Mouse (Mus musculus): ENCODE measurements around the gene Mad2l2.

Gene Mad2l2

DNA sequence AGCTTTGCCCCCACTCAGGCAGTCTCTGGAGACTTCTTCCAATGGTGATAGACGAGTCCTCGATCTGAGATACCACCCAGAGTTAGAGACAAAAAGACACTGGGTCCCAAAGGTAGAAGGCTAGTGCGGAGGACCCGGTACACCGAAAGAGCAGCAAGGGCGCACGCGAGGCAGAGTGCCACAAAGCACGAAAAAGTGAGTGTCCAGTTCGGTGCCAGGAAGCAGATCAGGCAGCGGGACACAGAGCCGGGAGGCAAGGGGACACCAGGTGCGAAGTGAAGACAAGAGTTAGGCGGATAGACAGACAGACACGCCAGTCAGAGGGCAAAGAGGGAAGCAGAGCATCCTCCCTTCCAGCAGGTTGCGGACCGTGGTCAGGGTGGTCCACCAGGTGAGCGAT, at the start of gene Mad2l2:
Mad2l2 (plus strand) TSS at position 252 of the 400 bp plus-strand sequence.
- Histone ChIP-seq H3K4me3 (replicated peaks; ENCODE audit: low read length) (peak within 1 kb of the TSS; percentile 83), H3K9me3 (ENCODE audit: low read length) (no peaks in the 10 kb centered on the region), H3K36me3 (ENCODE audit: insufficient read depth, low read length) (no peaks in the 10 kb centered on the region), H3K27me3 (ENCODE audit: insufficient read depth, low read length) (peaks cover 78% of the 10 kb centered on the region), H3K4me1 (replicated peaks; ENCODE audit: low read depth, low read length) (peaks cover 18% of the 10 kb centered on the region)
- TF ChIP-seq POU5F1 (IDR thresholded peaks at IDR 0.05; ENCODE audit: borderline replicate concordance, low read length), result no peak
- no peak for TF ChIP-seq NANOG (IDR thresholded peaks at IDR 0.05; ENCODE audit: borderline replicate concordance, low read length)
- no peak for TF ChIP-seq CTCF (conservative IDR thresholded peaks at IDR 0.05; ENCODE audit: low read length)

DNA sequence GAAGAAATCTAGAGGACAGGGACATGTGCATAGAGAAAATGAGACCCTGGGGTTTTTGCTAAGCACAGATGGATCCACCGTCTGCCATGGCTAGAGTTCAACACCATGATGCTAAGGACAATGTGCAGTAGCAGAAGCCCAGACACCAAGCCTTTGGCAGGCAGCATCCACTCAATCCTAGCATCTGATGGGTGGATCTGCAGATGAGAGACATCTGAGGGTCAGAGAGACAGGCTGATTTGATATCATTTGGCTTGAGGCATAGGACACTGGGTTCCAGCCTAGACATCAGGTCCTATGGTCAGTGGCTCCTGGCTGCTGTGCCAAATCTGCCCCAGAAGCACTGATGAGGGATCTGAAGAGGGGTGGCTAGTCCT, 49.6 kb upstream of the Mad2l2 start:
- no peak for TF ChIP-seq POU5F1 (IDR thresholded peaks at IDR 0.05; ENCODE audit: borderline replicate concordance, low read length)
- no peak for TF ChIP-seq CTCF (conservative IDR thresholded peaks at IDR 0.05; ENCODE audit: low read length)
- TF ChIP-seq NANOG (IDR thresholded peaks at IDR 0.05; ENCODE audit: borderline replicate concordance, low read length), result no peak
- no peaks in the 10 kb centered on the region for H3K9me3 ChIP-seq (ENCODE audit: low read length)
- no peak overlapping the region for H3K4me3 ChIP-seq (replicated peaks; ENCODE audit: low read length)
- peaks cover 53% of the 10 kb centered on the region for H3K36me3 ChIP-seq (ENCODE audit: insufficient read depth, low read length)
- H3K4me1 ChIP-seq (replicated peaks; ENCODE audit: low read depth, low read length), result peaks cover 85% of the 10 kb centered on the region
- H3K27me3 ChIP-seq (ENCODE audit: insufficient read depth, low read length), result no peaks in the 10 kb centered on the region

- no peak for TF ChIP-seq NANOG (IDR thresholded peaks at IDR 0.05; ENCODE audit: borderline replicate concordance, low read length)
- TF ChIP-seq CTCF (conservative IDR thresholded peaks at IDR 0.05; ENCODE audit: low read length), result no peak
- TF ChIP-seq POU5F1 (IDR thresholded peaks at IDR 0.05; ENCODE audit: borderline replicate concordance, low read length), result no peak
- Histone ChIP-seq H3K4me1 (replicated peaks; ENCODE audit: low read depth, low read length) (peaks cover 83% of the 10 kb centered on the region), H3K36me3 (ENCODE audit: insufficient read depth, low read length) (peaks cover 59% of the 10 kb centered on the region), H3K4me3 (replicated peaks; ENCODE audit: low read length) (peak overlapping the region; percentile 50), H3K27me3 (ENCODE audit: insufficient read depth, low read length) (no peaks in the 10 kb centered on the region), H3K9me3 (ENCODE audit: low read length) (no peaks in the 10 kb centered on the region)
Measured at GRCm38 (mm10) chr4:148081201-148081600, 49.0 kb upstream of the Mad2l2 start.

DNA sequence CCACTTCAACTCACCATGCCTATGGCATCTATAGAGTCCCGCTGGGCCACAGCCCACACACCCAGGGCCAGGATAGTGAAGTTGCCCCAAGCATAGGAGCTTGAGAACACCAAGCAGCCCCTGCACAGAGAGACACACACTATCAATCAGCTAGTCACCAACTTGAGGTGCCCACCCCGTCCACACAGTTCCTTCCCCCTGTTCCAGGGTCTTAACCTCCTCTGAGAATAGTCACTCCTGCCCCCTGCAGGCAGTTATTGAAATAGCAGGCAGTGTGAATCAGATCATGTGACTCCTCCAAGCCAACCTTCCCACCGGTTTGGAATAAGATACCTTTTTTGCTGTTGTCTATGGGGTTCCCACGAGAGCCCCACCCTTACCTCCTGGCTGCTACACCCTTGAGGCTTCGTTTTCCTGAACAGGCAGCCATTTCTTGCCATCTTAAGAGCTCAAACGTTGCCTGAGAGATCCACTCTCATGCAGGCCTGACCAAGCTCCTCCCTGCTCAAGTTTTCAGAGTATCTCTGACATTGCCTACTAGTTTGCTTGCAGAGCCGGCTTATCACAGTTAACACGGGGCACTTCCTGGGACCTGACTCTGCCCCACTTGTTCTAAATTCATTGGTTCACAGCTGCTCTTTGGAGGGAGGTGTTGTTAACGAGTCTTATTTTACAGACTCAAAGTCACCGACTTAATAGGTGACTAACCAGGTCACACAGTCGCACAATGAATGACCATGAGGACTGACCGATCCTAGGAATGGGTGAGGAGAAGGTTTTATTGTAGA, 47.7 kb upstream of the Mad2l2 start:
- TF ChIP-seq POU5F1 (IDR thresholded peaks at IDR 0.05; ENCODE audit: borderline replicate concordance, low read length), result no peak
- TF ChIP-seq CTCF (conservative IDR thresholded peaks at IDR 0.05; ENCODE audit: low read length), result peak; percentile 46
- H3K4me3 ChIP-seq (replicated peaks; ENCODE audit: low read length), result peak overlapping the region; percentile 94
- peaks cover 63% of the 10 kb centered on the region for H3K36me3 ChIP-seq (ENCODE audit: insufficient read depth, low read length)
- H3K4me1 ChIP-seq (replicated peaks; ENCODE audit: low read depth, low read length), result peaks cover 73% of the 10 kb centered on the region
- no peaks in the 10 kb centered on the region for H3K9me3 ChIP-seq (ENCODE audit: low read length)
- H3K27me3 ChIP-seq (ENCODE audit: insufficient read depth, low read length), result no peaks in the 10 kb centered on the region

GRCm38 (mm10) chr4:148083176-148083899, 46.8 kb upstream of the Mad2l2 start:
- H3K4me3 ChIP-seq (replicated peaks; ENCODE audit: low read length), result peak overlapping the region; percentile 94

DNA sequence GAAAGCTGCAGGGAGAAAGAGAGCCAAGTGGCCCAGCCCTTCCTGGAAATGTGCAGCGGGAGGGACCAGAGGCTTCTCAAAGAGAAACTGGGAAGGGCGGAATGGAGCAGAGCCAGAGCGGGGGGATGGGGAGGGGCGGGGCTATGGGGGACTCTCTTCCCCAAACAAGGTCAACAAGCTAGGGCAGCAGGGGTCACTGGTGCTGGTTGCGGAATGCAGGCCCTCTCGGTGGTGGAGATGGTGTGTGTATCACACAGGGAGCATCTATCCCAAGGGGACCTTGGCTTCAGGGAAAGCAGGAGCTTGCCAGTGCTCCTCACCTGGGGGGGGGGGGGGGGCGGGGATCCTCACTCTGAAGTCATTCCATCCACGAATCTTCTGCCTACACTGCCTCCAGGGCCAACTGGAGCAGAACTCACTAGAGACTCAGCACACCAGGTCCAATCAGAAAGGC, 45.9 kb upstream of the Mad2l2 start:
- Histone ChIP-seq H3K4me1 (replicated peaks; ENCODE audit: low read depth, low read length) (peaks cover 70% of the 10 kb centered on the region), H3K36me3 (ENCODE audit: insufficient read depth, low read length) (peaks cover 52% of the 10 kb centered on the region), H3K27me3 (ENCODE audit: insufficient read depth, low read length) (no peaks in the 10 kb centered on the region), H3K4me3 (replicated peaks; ENCODE audit: low read length) (peak overlapping the region; percentile 94), H3K9me3 (ENCODE audit: low read length) (no peaks in the 10 kb centered on the region)
- TF ChIP-seq NANOG (IDR thresholded peaks at IDR 0.05; ENCODE audit: borderline replicate concordance, low read length) (no peak), POU5F1 (IDR thresholded peaks at IDR 0.05; ENCODE audit: borderline replicate concordance, low read length) (no peak), CTCF (conservative IDR thresholded peaks at IDR 0.05; ENCODE audit: low read length) (no peak)

More at GRCm38 (mm10) chr4:148083176-148083899, 46.8 kb upstream of the Mad2l2 start:
- TF ChIP-seq POU5F1 (IDR thresholded peaks at IDR 0.05; ENCODE audit: borderline replicate concordance, low read length) (no peak), NANOG (IDR thresholded peaks at IDR 0.05; ENCODE audit: borderline replicate concordance, low read length) (no peak), CTCF (conservative IDR thresholded peaks at IDR 0.05; ENCODE audit: low read length) (no peak)
- Histone ChIP-seq H3K9me3 (ENCODE audit: low read length) (no peaks in the 10 kb centered on the region), H3K36me3 (ENCODE audit: insufficient read depth, low read length) (peaks cover 56% of the 10 kb centered on the region), H3K27me3 (ENCODE audit: insufficient read depth, low read length) (no peaks in the 10 kb centered on the region), H3K4me1 (replicated peaks; ENCODE audit: low read depth, low read length) (peaks cover 68% of the 10 kb centered on the region)

DNA sequence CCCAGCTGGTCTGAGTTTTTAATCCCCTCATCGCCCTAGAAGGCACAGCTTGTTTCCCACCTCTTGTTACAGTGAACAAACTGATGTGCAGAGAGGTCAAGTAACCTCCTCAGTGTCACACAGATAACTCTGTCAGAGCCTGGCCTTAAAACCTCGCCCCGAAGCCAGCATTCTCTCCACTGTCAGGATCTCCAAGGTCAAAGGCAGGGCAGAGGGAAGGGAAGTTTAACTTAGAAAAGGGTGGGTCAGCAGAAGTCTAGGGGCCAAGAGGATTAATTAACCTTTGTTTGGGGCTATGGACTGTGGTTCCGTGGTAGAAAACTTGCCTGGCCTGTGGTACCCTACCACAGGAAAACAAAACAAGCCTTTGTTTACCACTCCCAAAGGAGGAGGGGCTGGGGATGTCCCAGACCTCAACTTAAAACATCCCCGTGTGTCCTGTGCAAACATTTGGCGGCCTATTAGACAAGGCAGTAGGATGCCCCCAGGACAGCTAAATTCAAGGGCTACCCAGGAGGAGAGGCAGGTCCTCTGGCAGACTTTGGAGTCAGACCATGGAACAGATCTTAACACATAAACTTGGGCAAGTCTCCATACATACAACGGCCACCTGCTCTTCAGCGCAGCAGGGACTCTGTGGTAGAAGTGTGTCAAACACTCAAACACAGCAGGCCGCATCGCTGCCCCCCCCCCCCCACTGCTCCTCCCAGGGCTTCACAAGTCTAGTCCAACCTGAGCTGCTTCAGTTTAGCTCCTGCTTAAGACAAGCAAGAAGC, 44.9 kb upstream of the Mad2l2 start:
- no peak for TF ChIP-seq POU5F1 (IDR thresholded peaks at IDR 0.05; ENCODE audit: borderline replicate concordance, low read length)
- TF ChIP-seq CTCF (conservative IDR thresholded peaks at IDR 0.05; ENCODE audit: low read length), result no peak
- TF ChIP-seq NANOG (IDR thresholded peaks at IDR 0.05; ENCODE audit: borderline replicate concordance, low read length), result peak; percentile 67
- peaks cover 69% of the 10 kb centered on the region for H3K4me1 ChIP-seq (replicated peaks; ENCODE audit: low read depth, low read length)
- H3K4me3 ChIP-seq (replicated peaks; ENCODE audit: low read length), result peak overlapping the region; percentile 94
- H3K36me3 ChIP-seq (ENCODE audit: insufficient read depth, low read length), result peaks cover 43% of the 10 kb centered on the region
- no peaks in the 10 kb centered on the region for H3K27me3 ChIP-seq (ENCODE audit: insufficient read depth, low read length)
- no peaks in the 10 kb centered on the region for H3K9me3 ChIP-seq (ENCODE audit: low read length)

DNA sequence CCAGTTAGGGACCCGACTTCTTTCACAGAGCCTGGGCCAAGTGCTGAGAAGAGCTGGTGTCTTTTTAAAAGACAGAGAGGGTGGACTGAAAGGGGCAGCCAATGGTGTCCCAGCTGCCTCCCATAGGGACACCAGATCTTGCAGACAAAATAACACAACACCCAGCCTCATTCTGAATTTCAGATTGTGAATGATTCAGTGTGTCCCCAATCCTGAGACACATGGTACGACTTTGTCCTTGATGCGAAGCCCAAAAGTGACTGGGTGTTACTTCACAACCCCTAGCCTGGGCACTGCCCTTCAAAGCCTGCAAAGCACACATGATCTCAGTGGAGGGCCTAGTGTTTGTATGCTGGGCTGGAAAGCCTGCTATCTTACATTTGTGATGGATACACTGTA, 44.3 kb upstream of the Mad2l2 start:
- Histone ChIP-seq H3K9me3 (ENCODE audit: low read length) (no peaks in the 10 kb centered on the region), H3K27me3 (ENCODE audit: insufficient read depth, low read length) (no peaks in the 10 kb centered on the region), H3K36me3 (ENCODE audit: insufficient read depth, low read length) (peaks cover 37% of the 10 kb centered on the region), H3K4me1 (replicated peaks; ENCODE audit: low read depth, low read length) (peaks cover 64% of the 10 kb centered on the region), H3K4me3 (replicated peaks; ENCODE audit: low read length) (peak overlapping the region; percentile 94)
- TF ChIP-seq NANOG (IDR thresholded peaks at IDR 0.05; ENCODE audit: borderline replicate concordance, low read length) (no peak), POU5F1 (IDR thresholded peaks at IDR 0.05; ENCODE audit: borderline replicate concordance, low read length) (no peak), CTCF (conservative IDR thresholded peaks at IDR 0.05; ENCODE audit: low read length) (no peak)
